Mouse (Mus musculus): ENCODE measurements around the gene Chad.

Gene Chad

GRCm38 (mm10) chr11:94565151-94565479 is 268 bp downstream of the Chad start:
- no peak for DNase-seq (ENCODE audit: low read depth, low spot score)

GRCm38 (mm10) chr11:94566534-94566933 is 1.7 kb downstream of the Chad start:
- no peak for DNase-seq (ENCODE audit: low read depth, low spot score)

GRCm38 (mm10) chr11:94567326-94567725 is 2.5 kb downstream of the Chad start:
- no peak for DNase-seq (ENCODE audit: low read depth, low spot score)

GRCm38 (mm10) chr11:94570612-94571011 is 5.8 kb downstream of the Chad start:
- DNase-seq (ENCODE audit: low read depth, low spot score): no peak

GRCm38 (mm10) chr11:94571850-94572249 is 7.0 kb downstream of the Chad start:
- DNase-seq (ENCODE audit: low read depth, low spot score): no peak

GRCm38 (mm10) chr11:94574560-94574959 is 9.7 kb downstream of the Chad start:
- no peak for DNase-seq (ENCODE audit: low read depth, low spot score)

- DNase-seq (ENCODE audit: low read depth, low spot score): no peak
Observed at GRCm38 (mm10) chr11:94575036-94575435, 10.2 kb downstream of the Chad start.

GRCm38 (mm10) chr11:94576361-94576760 is 11.5 kb downstream of the Chad start:
- no peak for DNase-seq (ENCODE audit: low read depth, low spot score)

GRCm38 (mm10) chr11:94580111-94580740 is 15.4 kb downstream of the Chad start:
- no peak for DNase-seq (ENCODE audit: low read depth, low spot score)

- DNase-seq (ENCODE audit: low read depth, low spot score): no peak
Observed at GRCm38 (mm10) chr11:94585091-94585490, 20.2 kb downstream of the Chad start.

GRCm38 (mm10) chr11:94587511-94587910 is 22.7 kb downstream of the Chad start:
- no peak for DNase-seq (ENCODE audit: low read depth, low spot score)

GRCm38 (mm10) chr11:94596311-94596852 is 31.5 kb downstream of the Chad start:
- DNase-seq (ENCODE audit: low read depth, low spot score): no peak

GRCm38 (mm10) chr11:94597319-94597718 is 32.5 kb downstream of the Chad start:
- DNase-seq (ENCODE audit: low read depth, low spot score): no peak

GRCm38 (mm10) chr11:94598437-94599120 is 33.7 kb downstream of the Chad start:
- DNase-seq (ENCODE audit: low read depth, low spot score): no peak

- DNase-seq (ENCODE audit: low read depth, low spot score): no peak
Observed at GRCm38 (mm10) chr11:94600447-94600846, 35.6 kb downstream of the Chad start.

- DNase-seq (ENCODE audit: low read depth, low spot score): no peak
Observed at GRCm38 (mm10) chr11:94601321-94602281, 36.8 kb downstream of the Chad start, which contains the start of gene Acsf2. Gene Acsf2, minus strand, starts transcription at chr11:94601871.

- no peak for DNase-seq (ENCODE audit: low read depth, low spot score)
Observed at GRCm38 (mm10) chr11:94602356-94602955, 37.6 kb downstream of the Chad start.

- DNase-seq (ENCODE audit: low read depth, low spot score): no peak
Observed at GRCm38 (mm10) chr11:94610744-94611740, 46.2 kb downstream of the Chad start.

GRCm38 (mm10) chr11:94614603-94615002 is 49.8 kb downstream of the Chad start:
- DNase-seq (ENCODE audit: low read depth, low spot score): no peak

GRCm38 (mm10) chr11:94615494-94615893 is 50.6 kb downstream of the Chad start:
- no peak for DNase-seq (ENCODE audit: low read depth, low spot score)

Data from retina, postnatal 7 days (tissue).